Mouse (Mus musculus) cerebellum, postnatal 4 days (tissue): ENCODE measurements around the gene Tnpo2.

Experiments
- DNase-seq, 2 experiments: peaks; one replicate each; pipeline ENCODE4 v3.0.0; 2022; ENCODE audit warnings: low spot score in 2 of 2, mixed read lengths in 1 of 2

The Tnpo2 gene

GRCm38 (mm10) chr8:85036718-85037365 is at the start of gene Tnpo2:
TSS of gene Tnpo2 (plus strand) at chr8:85036915.
- peak; percentile 74 to 84 for DNase-seq

- no peak for DNase-seq
These were observed 49.3 kb upstream of the Tnpo2 start for GRCm38 (mm10) chr8:84987388-84987787.

- no peak for DNase-seq
These were observed 48.8 kb upstream of the Tnpo2 start for GRCm38 (mm10) chr8:84987903-84988302.

DNA sequence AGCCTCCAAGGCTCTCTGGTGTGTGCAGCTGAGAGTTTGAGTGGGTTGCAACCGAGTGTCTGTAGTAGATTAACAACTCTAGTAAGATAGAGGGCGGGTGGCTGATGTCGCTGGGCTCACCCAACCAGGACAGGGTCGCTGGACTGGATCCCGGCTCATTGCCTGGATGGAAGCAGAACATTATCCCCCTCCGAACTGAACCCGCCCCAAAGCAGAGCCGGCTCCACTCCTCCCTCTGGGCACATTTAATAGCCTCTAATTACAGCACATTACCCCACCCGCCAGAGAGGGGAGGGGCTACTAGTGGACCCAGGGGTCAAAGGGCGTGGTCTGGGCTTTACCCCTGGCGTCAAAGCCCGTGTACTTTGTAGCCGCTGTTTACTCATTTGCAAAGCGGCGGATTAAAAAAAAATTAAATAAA is 47.4 kb upstream of the Tnpo2 start:
- DNase-seq, result no peak

DNA sequence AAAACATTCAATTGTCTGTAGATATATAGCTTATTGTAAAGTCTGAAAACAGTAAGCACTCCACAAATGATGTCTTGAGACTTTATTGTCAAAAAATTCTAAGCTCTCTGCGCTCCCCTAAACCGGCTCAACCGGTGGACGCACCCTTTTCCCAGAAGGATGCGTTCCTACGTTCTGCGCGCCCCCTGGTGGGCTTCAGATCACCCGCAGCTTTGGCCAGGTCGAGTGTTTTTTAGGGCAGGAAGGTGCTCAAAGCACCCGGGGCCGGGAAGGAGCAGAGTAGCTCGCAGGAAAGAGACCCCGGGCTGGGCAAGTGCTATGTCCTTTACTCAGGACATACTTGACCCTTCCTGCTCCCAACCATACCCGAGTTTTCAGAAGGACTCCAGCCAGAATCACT is 46.9 kb upstream of the Tnpo2 start:
- peak; percentile 90 to 92 for DNase-seq

- DNase-seq, result peak; percentile 94 to 98
These were observed 46.4 kb upstream of the Tnpo2 start, which contains the start of gene Hook2 for GRCm38 (mm10) chr8:84990349-84990748. TSS of gene Hook2 (plus strand) at chr8:84990603.

DNA sequence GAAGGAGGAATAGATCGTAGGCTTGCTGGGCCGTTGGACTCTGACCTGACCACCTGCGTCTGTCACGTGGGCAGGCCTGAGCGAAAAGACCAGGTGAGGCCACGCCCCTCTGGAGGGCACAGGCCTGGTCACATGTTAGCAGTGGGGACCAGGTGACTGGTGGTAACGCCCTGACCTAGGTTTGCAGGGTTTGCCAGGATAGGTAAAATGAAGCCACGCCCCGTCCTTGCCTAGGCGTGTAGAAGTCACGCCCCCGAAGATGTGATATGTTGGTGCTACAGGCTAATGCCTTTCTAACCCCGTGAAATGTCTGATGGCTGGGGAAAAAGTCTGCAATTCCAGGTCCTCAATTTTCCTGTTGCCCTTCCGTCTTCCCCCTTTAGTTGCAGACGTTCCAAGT is 45.9 kb upstream of the Tnpo2 start:
- no peak for DNase-seq

- DNase-seq, result no peak
These were observed 42.3 kb upstream of the Tnpo2 start for GRCm38 (mm10) chr8:84994375-84994774.

GRCm38 (mm10) chr8:84995680-84996079 is 41.0 kb upstream of the Tnpo2 start:
- no peak for DNase-seq

DNA sequence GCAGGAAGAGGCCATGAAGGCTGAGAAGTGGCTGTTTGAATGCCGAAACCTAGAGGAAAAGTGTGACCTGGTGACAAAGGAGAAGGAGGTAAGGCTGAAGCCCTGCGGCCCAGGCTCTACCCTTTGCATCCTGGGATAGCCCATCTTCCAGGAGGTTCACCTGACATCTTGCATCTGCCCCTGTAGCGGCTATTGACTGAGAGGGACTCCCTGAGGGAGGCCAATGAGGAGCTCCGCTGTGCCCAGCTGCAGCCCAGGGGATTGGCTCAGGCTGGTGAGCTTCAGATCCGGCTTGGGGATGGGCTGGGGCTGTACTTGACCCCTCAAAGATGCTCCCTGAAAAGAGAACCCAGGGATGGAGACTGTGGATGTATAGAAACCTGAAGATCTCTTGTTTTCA is 39.7 kb upstream of the Tnpo2 start:
- no peak for DNase-seq

DNA sequence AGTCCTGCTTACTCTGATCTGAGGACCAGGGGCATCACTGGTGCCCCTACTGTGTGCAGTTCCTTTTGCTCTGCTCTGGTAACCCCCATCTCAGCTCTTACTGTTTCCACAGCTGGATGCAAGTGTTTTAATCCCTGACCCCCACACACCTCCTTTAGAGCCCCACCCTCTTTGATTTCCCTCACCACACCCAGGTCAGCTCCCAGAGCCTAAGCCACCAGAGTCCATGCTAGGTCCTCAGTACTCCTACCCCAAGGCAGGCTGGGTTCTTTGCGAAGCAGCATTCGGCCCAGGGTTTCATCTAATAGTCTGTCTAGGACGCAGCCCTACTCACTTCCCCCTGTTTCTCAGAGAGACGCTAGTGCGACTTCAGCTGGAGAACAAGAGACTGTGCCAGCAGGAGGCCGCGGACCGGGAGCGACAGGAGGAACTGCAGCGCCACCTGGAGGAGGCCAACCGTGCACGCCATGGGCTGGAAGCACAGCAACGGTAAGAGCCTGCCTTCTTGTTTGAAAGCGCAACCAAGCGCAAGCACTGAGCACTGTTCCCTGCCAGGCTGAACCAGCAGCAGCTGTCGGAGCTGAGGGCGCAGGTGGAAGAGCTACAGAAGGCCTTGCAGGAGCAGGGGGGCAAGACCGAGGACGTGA is 38.9 kb upstream of the Tnpo2 start:
- peak; percentile 80 to 91 for DNase-seq

GRCm38 (mm10) chr8:85007686-85008085 is 29.0 kb upstream of the Tnpo2 start:
- no peak for DNase-seq

DNA sequence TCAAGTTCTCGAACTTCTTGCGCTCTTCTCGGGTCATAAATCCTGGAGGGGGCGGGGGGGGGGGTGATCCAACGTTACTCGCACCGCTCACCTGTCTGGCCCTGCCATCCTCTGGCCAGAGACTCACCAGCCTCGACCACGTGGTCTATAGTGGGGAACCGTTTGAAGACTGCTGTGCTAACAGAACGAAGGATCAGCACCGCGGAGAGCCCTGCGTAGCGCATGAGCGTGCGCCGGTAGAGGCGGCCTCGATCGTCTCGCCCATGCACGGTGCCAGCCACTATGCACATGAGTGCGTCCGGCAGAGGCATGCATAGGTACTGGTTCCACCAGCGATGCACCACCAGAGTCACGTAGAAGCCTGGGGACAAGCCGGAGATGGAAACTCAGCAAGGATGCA is 25.5 kb upstream of the Tnpo2 start:
- no peak for DNase-seq

GRCm38 (mm10) chr8:85013230-85013840 is 23.4 kb upstream of the Tnpo2 start:
- peak; percentile 62 to 66 for DNase-seq

- no peak for DNase-seq
These were observed 22.3 kb upstream of the Tnpo2 start, which contains the start of gene Best2 for GRCm38 (mm10) chr8:85014431-85014830. TSS of gene Best2 (minus strand) at chr8:85014531.

DNA sequence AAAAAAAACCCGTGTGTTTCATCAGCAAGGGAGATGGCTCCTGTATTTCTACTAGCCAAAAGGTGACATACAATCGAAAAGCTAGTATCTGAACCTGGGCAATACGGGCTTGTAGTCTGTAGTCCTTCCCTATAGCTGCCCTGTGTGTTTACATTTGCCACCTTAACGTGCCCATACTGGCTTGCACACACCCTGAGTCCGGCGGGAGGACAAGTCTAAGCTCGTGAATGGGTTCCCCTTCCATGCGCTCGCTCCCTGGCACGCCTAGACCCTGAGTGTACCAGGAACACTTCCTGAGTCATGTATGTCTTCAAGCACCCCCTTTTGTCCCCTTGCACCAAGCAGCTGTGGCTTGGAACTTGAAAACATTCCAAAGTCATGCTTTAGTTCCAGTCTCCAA is 20.0 kb upstream of the Tnpo2 start:
- no peak for DNase-seq

GRCm38 (mm10) chr8:85017209-85017608 is 19.5 kb upstream of the Tnpo2 start:
- no peak for DNase-seq

GRCm38 (mm10) chr8:85021514-85022055 is 15.1 kb upstream of the Tnpo2 start:
- DNase-seq, result no peak

- no peak for DNase-seq
These were observed 12.9 kb upstream of the Tnpo2 start for GRCm38 (mm10) chr8:85023846-85024245.

GRCm38 (mm10) chr8:85025098-85025932 is 11.4 kb upstream of the Tnpo2 start, which contains the start of gene Asna1:
TSS of gene Asna1 (minus strand) at chr8:85025281.
- DNase-seq, result peak; percentile 46 to 79

DNA sequence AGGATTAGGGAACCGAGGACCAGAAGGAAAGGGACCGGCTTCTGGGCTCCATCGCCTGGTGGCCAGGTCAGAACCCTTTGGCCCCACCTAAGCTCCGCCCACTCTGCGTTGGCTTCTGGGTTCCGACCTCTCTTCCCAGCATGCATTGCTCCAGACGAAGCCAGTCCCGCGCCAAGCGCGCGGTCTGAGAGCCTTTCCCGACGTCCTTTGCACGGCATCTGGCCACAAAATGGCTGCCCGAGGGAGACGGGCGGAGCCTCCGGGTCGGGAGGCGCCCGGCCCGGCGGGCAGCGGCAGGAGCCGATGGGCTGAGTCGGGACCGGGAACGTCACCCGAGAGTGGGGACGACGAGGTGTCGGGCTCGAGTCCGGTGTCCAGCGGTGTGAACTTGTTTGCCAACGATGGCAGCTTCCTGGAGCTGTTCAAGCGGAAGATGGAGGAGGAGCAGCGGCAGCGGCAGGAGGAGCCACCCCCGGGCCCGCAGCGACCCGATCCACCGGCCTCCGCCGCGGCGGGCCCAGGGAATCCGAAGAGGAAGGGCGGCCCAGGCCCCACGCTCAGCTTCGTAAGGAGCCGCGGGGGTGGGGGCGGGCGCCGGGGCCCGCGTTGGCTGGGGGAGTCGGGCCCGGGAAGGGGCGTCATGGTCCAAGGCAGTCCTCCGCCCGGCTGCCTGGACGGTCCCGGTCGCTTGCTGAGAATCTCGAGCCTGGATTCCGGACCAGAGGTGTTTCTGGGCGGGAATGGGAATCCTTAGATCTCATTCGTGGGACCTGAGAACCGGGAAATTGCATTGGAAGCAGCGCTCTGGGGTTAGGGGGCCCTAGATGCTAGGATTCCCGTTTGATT is 9.8 kb upstream of the Tnpo2 start, which contains the start of gene Trir:
Trir (plus strand) TSS at position 154 of the 846 bp plus-strand sequence.
- DNase-seq, result peak; percentile 89 to 94
